Mouse (Mus musculus) thymus, postnatal 10 days (tissue): Measurements from ENCODE around the gene Iqgap2.

Source experiments
- DNase-seq, 2 experiments: peaks; one replicate each; pipeline ENCODE4 v3.0.0; 2021; ENCODE audit warnings: low spot score in 2 of 2

The Iqgap2 gene

GRCm38 (mm10) chr13:95831760-95832159 lies 60.0 kb downstream of the Iqgap2 start:
- no peak for DNase-seq

- DNase-seq: no peak
These were observed 62.1 kb downstream of the Iqgap2 start for GRCm38 (mm10) chr13:95829431-95830171.

GRCm38 (mm10) chr13:95828616-95829015 lies 63.1 kb downstream of the Iqgap2 start:
- no peak for DNase-seq

- no peak for DNase-seq
These were observed 65.5 kb downstream of the Iqgap2 start for GRCm38 (mm10) chr13:95826178-95826577.

- no peak for DNase-seq
These were observed 68.8 kb downstream of the Iqgap2 start for GRCm38 (mm10) chr13:95822918-95823317.

- DNase-seq: no peak
These were observed 71.7 kb downstream of the Iqgap2 start for GRCm38 (mm10) chr13:95820071-95820470.

- DNase-seq: no peak
These were observed 72.8 kb downstream of the Iqgap2 start for GRCm38 (mm10) chr13:95818941-95819340.

- no peak for DNase-seq
These were observed 78.1 kb downstream of the Iqgap2 start for GRCm38 (mm10) chr13:95813643-95814042.

GRCm38 (mm10) chr13:95810796-95811195 lies 80.9 kb downstream of the Iqgap2 start:
- no peak for DNase-seq

GRCm38 (mm10) chr13:95807106-95807750 lies 84.5 kb downstream of the Iqgap2 start:
- no peak for DNase-seq

- DNase-seq: no peak
These were observed 86.1 kb downstream of the Iqgap2 start for GRCm38 (mm10) chr13:95805469-95806166.

GRCm38 (mm10) chr13:95804113-95804512 lies 87.6 kb downstream of the Iqgap2 start:
- no peak for DNase-seq

- DNase-seq: no peak
These were observed 90.8 kb downstream of the Iqgap2 start for GRCm38 (mm10) chr13:95800925-95801324.

GRCm38 (mm10) chr13:95799322-95799721 lies 92.4 kb downstream of the Iqgap2 start:
- DNase-seq: no peak

GRCm38 (mm10) chr13:95798721-95799120 lies 93.0 kb downstream of the Iqgap2 start:
- no peak for DNase-seq

GRCm38 (mm10) chr13:95797530-95797929 lies 94.2 kb downstream of the Iqgap2 start:
- no peak for DNase-seq

- no peak for DNase-seq
These were observed 97.4 kb downstream of the Iqgap2 start for GRCm38 (mm10) chr13:95794346-95794745.

GRCm38 (mm10) chr13:95790883-95791282 lies 100.8 kb downstream of the Iqgap2 start:
- no peak for DNase-seq

- no peak for DNase-seq
These were observed 102.9 kb downstream of the Iqgap2 start for GRCm38 (mm10) chr13:95788631-95789376.

- DNase-seq: no peak
These were observed 108.8 kb downstream of the Iqgap2 start for GRCm38 (mm10) chr13:95782969-95783332.

GRCm38 (mm10) chr13:95782311-95782968 lies 109.3 kb downstream of the Iqgap2 start:
- DNase-seq: no peak

GRCm38 (mm10) chr13:95780038-95780437 lies 111.7 kb downstream of the Iqgap2 start:
- DNase-seq: no peak
